Mouse (Mus musculus) stomach, postnatal 0 days (tissue): ENCODE measurements around the gene Dock1.

ENCODE experiments used
- CTCF ChIP-seq: IDR thresholded peaks from 2 replicates; pipeline ENCODE4 v1.5.1; 2016; ENCODE audit warnings: antibody characterized with exemption, low read depth, mild to moderate bottlenecking, moderate library complexity
- EP300 ChIP-seq: optimal IDR thresholded peaks from 2 replicates; pipeline ENCODE3; 2016; ENCODE audit warnings: antibody characterized with exemption

GRCm38 (mm10) chr7:134753417-134753816 is 83.0 kb downstream of the Dock1 start:
- TF ChIP-seq CTCF (no peak), EP300 (no peak)
